Mouse (Mus musculus) megakaryocyte-erythroid progenitor cell, adult 5-6 weeks (primary cell): ENCODE results near the gene Tcaf3. TPM values are rescaled to one million over a fixed set of nuclear protein-coding genes. Genes with fewer than 3 reads are reported as not detected.

ENCODE experiments used
- ATAC-seq: replicated peaks from 2 replicates; pipeline ENCODE4 v1.8.0; 2016; ENCODE audit warnings: mild to moderate bottlenecking, inconsistent platforms; ENCODE audit not compliant: severe bottlenecking, poor library complexity, low FRiP score, low TSS enrichment
- total RNA-seq, 2 experiments: library from RNA; stranded (forward) in 1 of 2; stranded (reverse) in 1 of 2; fragments of 200-1000, 215-1000 nt in 1 of 2; fragments of >200 nt in 1 of 2; fragmentation: Nextera tagmentation in 1 of 2; gene quantifications; 2 replicates each; pipeline ENCODE4 v1.2.3; 2014 to 2017

Tcaf3 gene
- total RNA-seq, 2 experiments from 2014 or later: not detected

DNA sequence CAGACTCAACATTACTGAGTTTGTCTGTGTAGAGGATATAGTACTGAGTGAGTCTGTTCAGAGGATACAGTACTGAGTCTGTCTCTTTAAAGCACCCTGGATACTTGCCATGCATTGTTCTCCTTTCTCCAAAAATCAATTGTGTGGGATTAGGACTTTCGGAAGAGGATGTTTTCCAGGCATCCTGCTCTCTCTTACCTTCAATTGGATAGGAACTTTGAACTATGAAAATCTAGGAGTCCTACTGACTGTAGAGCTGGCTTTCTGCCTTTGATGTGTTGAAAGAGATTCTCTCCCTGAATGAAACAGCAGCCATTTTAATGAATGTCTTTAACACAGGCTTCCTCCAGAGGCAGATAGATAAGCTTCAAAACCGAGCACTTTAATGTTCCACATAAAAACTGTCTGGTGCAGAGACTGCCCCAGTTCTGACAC lies 52.0 kb downstream of the Tcaf3 start:
- no peak for ATAC-seq

GRCm38 (mm10) chr6:42544846-42545245 lies 52.6 kb downstream of the Tcaf3 start:
- ATAC-seq: no peak

- no peak for ATAC-seq
Measured at GRCm38 (mm10) chr6:42542036-42543031, 55.2 kb downstream of the Tcaf3 start.

GRCm38 (mm10) chr6:42540681-42541080 lies 56.8 kb downstream of the Tcaf3 start:
- ATAC-seq: no peak

- ATAC-seq: no peak
Measured at GRCm38 (mm10) chr6:42539711-42540110, 57.8 kb downstream of the Tcaf3 start.

Other genes with a start within 250 kb of the Tcaf3 start
- gene Zyx, start 248.1 kb downstream of the Tcaf3 start, total RNA-seq (2014; fragmentation: Nextera tagmentation): 43.6 and 51.9 TPM in 2 replicates
- 8.7 and 15.9 TPM in 2 replicates for gene Zyx, start 248.1 kb downstream of the Tcaf3 start, total RNA-seq (2017)
- not detected in 2 replicates for gene Epha1, start 224.4 kb downstream of the Tcaf3 start, total RNA-seq (2014; fragmentation: Nextera tagmentation)
- not detected in 2 replicates for gene Epha1, start 224.4 kb downstream of the Tcaf3 start, total RNA-seq (2017)
- 1.3 TPM in 1 of 2 replicates, not detected in the other for gene Tas2r143, start 197.5 kb downstream of the Tcaf3 start, total RNA-seq (2014; fragmentation: Nextera tagmentation)
- not detected in 2 replicates for gene Tas2r143, start 197.5 kb downstream of the Tcaf3 start, total RNA-seq (2017)
- not detected in 2 replicates for gene Tas2r135, start 192.3 kb downstream of the Tcaf3 start, total RNA-seq (2014; fragmentation: Nextera tagmentation)
- gene Tas2r135, start 192.3 kb downstream of the Tcaf3 start, total RNA-seq (2017): not detected in 2 replicates
- not detected in 2 replicates for gene Tas2r126, start 163.2 kb downstream of the Tcaf3 start, total RNA-seq (2014; fragmentation: Nextera tagmentation)
- gene Tas2r126, start 163.2 kb downstream of the Tcaf3 start, total RNA-seq (2017): not detected in 2 replicates
- not detected in 2 replicates for gene Olfr458, start 132.5 kb downstream of the Tcaf3 start, total RNA-seq (2014; fragmentation: Nextera tagmentation)
- not detected in 2 replicates for gene Olfr458, start 132.5 kb downstream of the Tcaf3 start, total RNA-seq (2017)
- not detected in 2 replicates for gene Olfr457, start 121.4 kb downstream of the Tcaf3 start, total RNA-seq (2014; fragmentation: Nextera tagmentation)
- gene Olfr457, start 121.4 kb downstream of the Tcaf3 start, total RNA-seq (2017): not detected in 2 replicates
- not detected in 2 replicates for gene Olfr456, start 110.5 kb downstream of the Tcaf3 start, total RNA-seq (2014; fragmentation: Nextera tagmentation)
- gene Olfr456, start 110.5 kb downstream of the Tcaf3 start, total RNA-seq (2017): not detected in 2 replicates
- not detected in 2 replicates for gene Olfr455, start 50.1 kb downstream of the Tcaf3 start, total RNA-seq (2014; fragmentation: Nextera tagmentation)
- not detected in 2 replicates for gene Olfr455, start 50.1 kb downstream of the Tcaf3 start, total RNA-seq (2017)
- gene Tcaf2, start 47.6 kb upstream of the Tcaf3 start, total RNA-seq (2014; fragmentation: Nextera tagmentation): not detected in 2 replicates
- gene Tcaf2, start 47.6 kb upstream of the Tcaf3 start, total RNA-seq (2017): not detected in 2 replicates
- 0.35 and 1.1 TPM in 2 replicates for gene Tcaf1, start 112.4 kb upstream of the Tcaf3 start, total RNA-seq (2014; fragmentation: Nextera tagmentation)
- 1.2 and 2.3 TPM in 2 replicates for gene Tcaf1, start 112.4 kb upstream of the Tcaf3 start, total RNA-seq (2017)
- not detected in 2 replicates for gene Olfr453, start 141.7 kb upstream of the Tcaf3 start, total RNA-seq (2014; fragmentation: Nextera tagmentation)
- not detected in 2 replicates for gene Olfr453, start 141.7 kb upstream of the Tcaf3 start, total RNA-seq (2017)
- gene Olfr38, start 158.7 kb upstream of the Tcaf3 start, total RNA-seq (2014; fragmentation: Nextera tagmentation): not detected in 2 replicates
- gene Olfr38, start 158.7 kb upstream of the Tcaf3 start, total RNA-seq (2017): not detected in 2 replicates
- gene Olfr452, start 187.4 kb upstream of the Tcaf3 start, total RNA-seq (2014; fragmentation: Nextera tagmentation): not detected in 2 replicates
- gene Olfr452, start 187.4 kb upstream of the Tcaf3 start, total RNA-seq (2017): not detected in 2 replicates
- not detected in 2 replicates for gene Olfr450, start 214.2 kb upstream of the Tcaf3 start, total RNA-seq (2014; fragmentation: Nextera tagmentation)
- gene Olfr450, start 214.2 kb upstream of the Tcaf3 start, total RNA-seq (2017): not detected in 2 replicates
- gene Olfr449, start 236.7 kb upstream of the Tcaf3 start, total RNA-seq (2014; fragmentation: Nextera tagmentation): not detected in 2 replicates
- gene Olfr449, start 236.7 kb upstream of the Tcaf3 start, total RNA-seq (2017): not detected in 2 replicates